Mouse (Mus musculus): ENCODE measurements around the gene Cacnb4.

DNA sequence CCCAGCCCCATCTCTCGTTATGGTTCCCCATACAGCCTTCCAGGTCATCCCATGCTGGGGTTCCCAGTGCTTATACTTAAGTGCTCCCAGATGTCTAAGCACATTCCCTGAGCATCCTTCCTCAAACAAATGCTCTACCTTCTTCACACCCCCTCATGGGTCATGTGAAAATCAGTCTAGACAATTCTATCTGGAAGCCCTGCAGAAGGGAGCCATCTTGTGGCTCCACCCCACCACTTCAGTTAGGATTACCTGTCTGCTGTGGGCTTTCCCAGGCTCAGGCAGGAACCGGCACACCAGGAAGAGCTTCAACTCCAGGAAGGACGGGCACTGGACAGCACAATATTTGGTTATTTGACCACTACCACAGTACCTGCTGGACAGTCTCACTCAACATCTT, 101.7 kb downstream of the Cacnb4 start:
- TF ChIP-seq CTCF (IDR thresholded peaks at IDR 0.05) = peak; percentile 18; the same call in 1 of the 2 replicates
- no peak for TF ChIP-seq EP300 (IDR thresholded peaks at IDR 0.05)

Measured in lung, postnatal 0 days (tissue).